8 mouse cellular contexts compared by ENCODE assay signal in the genomic region with DNA sequence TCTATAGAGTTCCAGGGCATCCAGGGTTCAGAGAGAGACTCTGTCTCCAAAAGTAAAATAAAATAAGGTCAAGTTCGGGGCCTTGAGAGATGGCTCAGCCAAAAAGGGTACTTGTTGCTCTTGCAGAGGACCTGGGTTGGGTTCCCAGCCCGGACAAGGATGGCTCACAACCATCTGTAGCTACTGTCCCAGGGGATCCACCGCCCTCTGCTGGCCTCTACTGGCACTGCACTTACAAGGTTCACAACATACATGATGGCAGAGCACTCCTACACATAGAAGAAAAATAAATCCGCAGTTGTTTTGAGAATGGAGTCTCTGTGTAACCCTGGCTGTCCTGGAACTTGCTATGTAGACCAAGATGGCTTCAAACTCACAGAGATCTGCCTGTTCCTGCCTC. TPM values are rescaled to one million over a fixed set of nuclear protein-coding genes. Genes with fewer than 3 reads are reported as not detected.
DNase-seq lines count a peak whose midpoint lies in the region; ATAC-seq lines count a peak whose summit lies in the region.

No protein-coding gene starts in this region.

- peak; percentile 79 for DNase-seq in CD4-positive, CD25-positive, alpha-beta regulatory T cell, adult 2 months (ENCODE audit: low read depth, low spot score)
- peak; percentile 51 for DNase-seq in kidney, adult 9 months
- DNase-seq in c-Kit-positive CD71-positive TER-119-positive erythroid progenitor cells, embryonic 14.5 days (ENCODE audit: low spot score) = peak; percentile 60
- peak; percentile 75 for DNase-seq in naive thymus-derived CD4-positive, alpha-beta T cell, adult 2 months (ENCODE audit: low read depth)
- DNase-seq in frontal cortex, postnatal 36 days (ENCODE audit: low spot score in 2 of 2) = no peak

- peaks cover 39% of the 10 kb centered on the region for H3K36me3 ChIP-seq in kidney, embryonic 15.5 days

- no peak for ATAC-seq in CD4-positive, CD25-positive, alpha-beta regulatory T cell, adult 4 months
- no peak for ATAC-seq in kidney, embryonic 15.5 days (replicated peaks; ENCODE audit: low FRiP score)
- ATAC-seq in megakaryocyte, adult 5-6 weeks (ENCODE audit: poor library complexity, severe bottlenecking) = no peak

- H3K27ac ChIP-seq in kidney, embryonic 15.5 days = no peak overlapping the region

- no peaks in the 10 kb centered on the region for H3K27me3 ChIP-seq in kidney, embryonic 15.5 days

- WGBS in kidney, embryonic 15.5 days = 74% methylated on average over 4 of the region's 4 CpGs

- no peaks in the 10 kb centered on the region for H3K9me3 ChIP-seq in kidney, embryonic 15.5 days (replicated peaks)

- no peak overlapping the region for H3K9ac ChIP-seq in kidney, embryonic 15.5 days

- H3K4me3 ChIP-seq in kidney, embryonic 15.5 days (replicated peaks) = no peak overlapping the region

- peaks cover 11% of the 10 kb centered on the region for H3K4me1 ChIP-seq in kidney, embryonic 15.5 days

- H3K4me2 ChIP-seq in kidney, embryonic 15.5 days = no peak overlapping the region

RNA-seq across cellular contexts. Expression of a gene that starts 2.9 kb away (rescaled TPM):
- polyA plus RNA-seq in CD4-positive, CD25-positive, alpha-beta regulatory T cell, adult 4 months (2017; shearing (Covaris generic)) = 10 to 100 TPM; 16.1 to 16.3 TPM
- 51.5 and 56.6 TPM in 2 replicates for polyA plus RNA-seq in kidney, embryonic 15.5 days (2015; fragmentation: Nextera tagmentation; extraction: Ambion mirVana)
- total RNA-seq in megakaryocyte, adult 5-6 weeks (2015) = 9.9 and 12.9 TPM in 2 replicates
- total RNA-seq in megakaryocyte, adult 5-6 weeks (2017) = 45.0 and 52.0 TPM in 2 replicates

RNA-seq across cellular contexts. Expression of a gene that starts 3.1 kb away (rescaled TPM):
- under 1 TPM; 0.15 to 0.50 TPM for polyA plus RNA-seq in CD4-positive, CD25-positive, alpha-beta regulatory T cell, adult 4 months (2017; shearing (Covaris generic))
- polyA plus RNA-seq in kidney, embryonic 15.5 days (2015; fragmentation: Nextera tagmentation; extraction: Ambion mirVana) = 1.3 and 1.5 TPM in 2 replicates
- total RNA-seq in megakaryocyte, adult 5-6 weeks (2015) = 0.20 and 0.87 TPM in 2 replicates
- 0.12 and 1.2 TPM in 2 replicates for total RNA-seq in megakaryocyte, adult 5-6 weeks (2017)

RNA-seq across cellular contexts. Expression of a gene that starts 8.8 kb away (rescaled TPM):
- polyA plus RNA-seq in CD4-positive, CD25-positive, alpha-beta regulatory T cell, adult 4 months (2017; shearing (Covaris generic)) = 100 to 1,000 TPM; 183 to 185 TPM
- 249 and 266 TPM in 2 replicates for polyA plus RNA-seq in kidney, embryonic 15.5 days (2015; fragmentation: Nextera tagmentation; extraction: Ambion mirVana)
- total RNA-seq in megakaryocyte, adult 5-6 weeks (2015) = 161 and 184 TPM in 2 replicates
- 81.2 and 82.1 TPM in 2 replicates for total RNA-seq in megakaryocyte, adult 5-6 weeks (2017)

RNA-seq across cellular contexts. Expression of a gene that starts 25.9 kb away (rescaled TPM):
- polyA plus RNA-seq in CD4-positive, CD25-positive, alpha-beta regulatory T cell, adult 4 months (2017; shearing (Covaris generic)) = 1 to 10 TPM; 4.2 to 6.8 TPM
- 19.0 and 21.1 TPM in 2 replicates for polyA plus RNA-seq in kidney, embryonic 15.5 days (2015; fragmentation: Nextera tagmentation; extraction: Ambion mirVana)
- 6.7 and 8.0 TPM in 2 replicates for total RNA-seq in megakaryocyte, adult 5-6 weeks (2015)
- total RNA-seq in megakaryocyte, adult 5-6 weeks (2017) = 10.7 and 13.0 TPM in 2 replicates

RNA-seq across cellular contexts. Expression of a gene that starts 28.8 kb away (rescaled TPM):
- polyA plus RNA-seq in CD4-positive, CD25-positive, alpha-beta regulatory T cell, adult 4 months (2017; shearing (Covaris generic)) = 10 to 100 TPM; 21.0 to 21.6 TPM
- 32.6 and 36.5 TPM in 2 replicates for polyA plus RNA-seq in kidney, embryonic 15.5 days (2015; fragmentation: Nextera tagmentation; extraction: Ambion mirVana)
- total RNA-seq in megakaryocyte, adult 5-6 weeks (2015) = 31.2 and 31.9 TPM in 2 replicates
- total RNA-seq in megakaryocyte, adult 5-6 weeks (2017) = 36.8 and 56.8 TPM in 2 replicates

Comparison
In these comparisons a context has a peak if more than half of its experiments do, and no peak if none do; other contexts are left out.
1. DNase-seq: peak in CD4-positive, CD25-positive, alpha-beta regulatory T cell, adult 2 months (single experiment), kidney, adult 9 months (single experiment), c-Kit-positive CD71-positive TER-119-positive erythroid progenitor cells, embryonic 14.5 days (single experiment) and naive thymus-derived CD4-positive, alpha-beta T cell, adult 2 months (single experiment); none in frontal cortex, postnatal 36 days (0 of 2).